Mouse (Mus musculus): ENCODE results near the gene Accsl. TPM values are rescaled to one million over a fixed set of nuclear protein-coding genes. Genes with fewer than 3 reads are reported as not detected.

Gene Accsl
- polyA plus RNA-seq, 1 experiment, result 1.3 TPM

GRCm38 (mm10) chr2:93811812-93812211 is 57.1 kb downstream of the Accsl start:
- no peaks in the 10 kb centered on the region for H3K4me1 ChIP-seq (ENCODE audit: control insufficient read depth, insufficient read depth, low read length)
- no peak overlapping the region for H3K4me3 ChIP-seq (ENCODE audit: low read depth, low read length)
- no peaks in the 10 kb centered on the region for H3K27me3 ChIP-seq (ENCODE audit: control insufficient read depth, insufficient read depth, low read length, poor library complexity, severe bottlenecking)
- no peak overlapping the region for H3K27ac ChIP-seq (ENCODE audit: insufficient read depth, low read length)
- H3K9me3 ChIP-seq (replicated peaks; ENCODE audit: control insufficient read depth, insufficient read depth, low read length, poor library complexity, severe bottlenecking), result no peaks in the 10 kb centered on the region
- no peak overlapping the region for H3K9ac ChIP-seq (ENCODE audit: low read depth, poor library complexity, severe bottlenecking)
- H3K36me3 ChIP-seq (ENCODE audit: control insufficient read depth, insufficient read depth, low read length, poor library complexity, severe bottlenecking), result no peaks in the 10 kb centered on the region
- peak; percentile 93 for TF ChIP-seq CTCF (IDR thresholded peaks at IDR 0.05; ENCODE audit: low read depth, low read length)
- TF ChIP-seq EP300 (IDR thresholded peaks at IDR 0.05; ENCODE audit: insufficient read depth, low read depth, low read length), result no peak

- Histone ChIP-seq H3K36me3 (ENCODE audit: control insufficient read depth, insufficient read depth, low read length, poor library complexity, severe bottlenecking) (no peaks in the 10 kb centered on the region), H3K27ac (ENCODE audit: insufficient read depth, low read length) (no peak overlapping the region), H3K4me1 (ENCODE audit: control insufficient read depth, insufficient read depth, low read length) (no peaks in the 10 kb centered on the region), H3K4me3 (ENCODE audit: low read depth, low read length) (no peak overlapping the region), H3K9ac (ENCODE audit: low read depth, poor library complexity, severe bottlenecking) (no peak overlapping the region), H3K9me3 (replicated peaks; ENCODE audit: control insufficient read depth, insufficient read depth, low read length, poor library complexity, severe bottlenecking) (no peaks in the 10 kb centered on the region), H3K27me3 (ENCODE audit: control insufficient read depth, insufficient read depth, low read length, poor library complexity, severe bottlenecking) (no peaks in the 10 kb centered on the region)
- peak; percentile 100 for TF ChIP-seq CTCF (IDR thresholded peaks at IDR 0.05; ENCODE audit: low read depth, low read length)
- TF ChIP-seq POLR2A (IDR thresholded peaks at IDR 0.05; ENCODE audit: insufficient read depth, low read length), result no peak
- no peak for TF ChIP-seq EP300 (IDR thresholded peaks at IDR 0.05; ENCODE audit: insufficient read depth, low read depth, low read length)
These were observed 59.0 kb downstream of the Accsl start for GRCm38 (mm10) chr2:93809931-93810330.

GRCm38 (mm10) chr2:93808071-93808470 is 60.9 kb downstream of the Accsl start:
- Histone ChIP-seq H3K9ac (ENCODE audit: low read depth, poor library complexity, severe bottlenecking) (no peak overlapping the region), H3K4me3 (ENCODE audit: low read depth, low read length) (no peak overlapping the region), H3K9me3 (replicated peaks; ENCODE audit: control insufficient read depth, insufficient read depth, low read length, poor library complexity, severe bottlenecking) (no peaks in the 10 kb centered on the region), H3K27me3 (ENCODE audit: control insufficient read depth, insufficient read depth, low read length, poor library complexity, severe bottlenecking) (no peaks in the 10 kb centered on the region), H3K4me1 (ENCODE audit: control insufficient read depth, insufficient read depth, low read length) (no peaks in the 10 kb centered on the region), H3K27ac (ENCODE audit: insufficient read depth, low read length) (no peak overlapping the region), H3K36me3 (ENCODE audit: control insufficient read depth, insufficient read depth, low read length, poor library complexity, severe bottlenecking) (no peaks in the 10 kb centered on the region)
- TF ChIP-seq EP300 (IDR thresholded peaks at IDR 0.05; ENCODE audit: insufficient read depth, low read depth, low read length) (no peak), POLR2A (IDR thresholded peaks at IDR 0.05; ENCODE audit: insufficient read depth, low read length) (no peak), CTCF (IDR thresholded peaks at IDR 0.05; ENCODE audit: low read depth, low read length) (no peak)

DNA sequence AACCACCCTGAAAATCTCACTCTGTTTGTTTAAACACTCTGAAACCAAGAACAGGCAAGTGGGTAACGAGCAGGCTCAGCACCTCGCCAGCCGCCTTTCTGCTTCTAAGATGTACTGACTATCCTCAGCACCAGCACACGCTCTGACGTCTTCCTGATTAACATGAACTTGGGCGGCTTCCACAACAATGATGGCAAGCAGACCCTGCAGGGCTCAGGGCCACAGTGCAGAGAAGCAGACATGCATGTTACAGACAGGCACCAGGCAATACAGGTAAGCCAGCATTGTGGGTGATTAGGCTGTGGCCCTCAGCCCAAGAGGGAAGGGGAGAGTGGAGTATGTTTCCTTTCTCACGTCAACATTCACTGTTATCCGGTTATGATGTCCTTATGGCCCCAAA is 61.5 kb downstream of the Accsl start:
- Histone ChIP-seq H3K9me3 (replicated peaks; ENCODE audit: control insufficient read depth, insufficient read depth, low read length, poor library complexity, severe bottlenecking) (no peaks in the 10 kb centered on the region), H3K9ac (ENCODE audit: low read depth, poor library complexity, severe bottlenecking) (no peak overlapping the region), H3K27ac (ENCODE audit: insufficient read depth, low read length) (no peak overlapping the region), H3K4me1 (ENCODE audit: control insufficient read depth, insufficient read depth, low read length) (no peaks in the 10 kb centered on the region), H3K4me3 (ENCODE audit: low read depth, low read length) (no peak overlapping the region), H3K27me3 (ENCODE audit: control insufficient read depth, insufficient read depth, low read length, poor library complexity, severe bottlenecking) (no peaks in the 10 kb centered on the region), H3K36me3 (ENCODE audit: control insufficient read depth, insufficient read depth, low read length, poor library complexity, severe bottlenecking) (no peaks in the 10 kb centered on the region)
- TF ChIP-seq EP300 (IDR thresholded peaks at IDR 0.05; ENCODE audit: insufficient read depth, low read depth, low read length) (no peak), CTCF (IDR thresholded peaks at IDR 0.05; ENCODE audit: low read depth, low read length) (no peak), POLR2A (IDR thresholded peaks at IDR 0.05; ENCODE audit: insufficient read depth, low read length) (no peak)

GRCm38 (mm10) chr2:93806487-93807201 is 62.3 kb downstream of the Accsl start:
- H3K9me3 ChIP-seq (replicated peaks; ENCODE audit: control insufficient read depth, insufficient read depth, low read length, poor library complexity, severe bottlenecking), result no peaks in the 10 kb centered on the region
- no peak overlapping the region for H3K4me3 ChIP-seq (ENCODE audit: low read depth, low read length)
- no peak overlapping the region for H3K9ac ChIP-seq (ENCODE audit: low read depth, poor library complexity, severe bottlenecking)
- no peaks in the 10 kb centered on the region for H3K27me3 ChIP-seq (ENCODE audit: control insufficient read depth, insufficient read depth, low read length, poor library complexity, severe bottlenecking)
- TF ChIP-seq POLR2A (IDR thresholded peaks at IDR 0.05; ENCODE audit: insufficient read depth, low read length) (no peak), CTCF (IDR thresholded peaks at IDR 0.05; ENCODE audit: low read depth, low read length) (no peak), EP300 (IDR thresholded peaks at IDR 0.05; ENCODE audit: insufficient read depth, low read depth, low read length) (no peak)
- H3K36me3 ChIP-seq (ENCODE audit: control insufficient read depth, insufficient read depth, low read length, poor library complexity, severe bottlenecking), result peaks cover under 1% of the 10 kb centered on the region; the same call in 1 of the 2 replicates
- no peaks in the 10 kb centered on the region for H3K4me1 ChIP-seq (ENCODE audit: control insufficient read depth, insufficient read depth, low read length)
- H3K27ac ChIP-seq (ENCODE audit: insufficient read depth, low read length), result no peak overlapping the region

DNA sequence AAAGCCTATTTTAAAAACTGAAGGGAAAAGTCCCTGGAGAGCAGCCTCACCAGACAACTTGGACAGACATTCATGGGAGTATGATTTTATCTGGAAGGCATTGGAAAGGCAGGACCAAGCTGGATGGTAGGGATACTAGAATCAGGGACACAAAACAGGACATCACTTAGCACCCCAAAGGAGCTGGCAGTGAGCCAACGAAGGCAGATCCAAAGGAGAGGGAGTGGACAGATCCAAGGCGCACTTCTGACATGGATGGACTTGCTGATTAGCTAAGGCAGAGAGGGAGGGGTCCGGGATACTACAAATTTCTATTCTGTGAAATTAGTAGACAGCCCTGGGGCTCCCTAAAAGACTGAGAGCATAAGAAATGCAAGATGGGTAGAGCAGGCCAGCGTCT is 63.4 kb downstream of the Accsl start:
- Histone ChIP-seq H3K4me1 (ENCODE audit: control insufficient read depth, insufficient read depth, low read length) (no peaks in the 10 kb centered on the region), H3K4me3 (ENCODE audit: low read depth, low read length) (no peak overlapping the region), H3K27me3 (ENCODE audit: control insufficient read depth, insufficient read depth, low read length, poor library complexity, severe bottlenecking) (no peaks in the 10 kb centered on the region), H3K36me3 (ENCODE audit: control insufficient read depth, insufficient read depth, low read length, poor library complexity, severe bottlenecking) (peaks cover 2% of the 10 kb centered on the region; the same call in 1 of the 2 replicates), H3K27ac (ENCODE audit: insufficient read depth, low read length) (no peak overlapping the region), H3K9ac (ENCODE audit: low read depth, poor library complexity, severe bottlenecking) (no peak overlapping the region), H3K9me3 (replicated peaks; ENCODE audit: control insufficient read depth, insufficient read depth, low read length, poor library complexity, severe bottlenecking) (no peaks in the 10 kb centered on the region)
- TF ChIP-seq CTCF (IDR thresholded peaks at IDR 0.05; ENCODE audit: low read depth, low read length), result no peak
- TF ChIP-seq EP300 (IDR thresholded peaks at IDR 0.05; ENCODE audit: insufficient read depth, low read depth, low read length), result no peak
- no peak for TF ChIP-seq POLR2A (IDR thresholded peaks at IDR 0.05; ENCODE audit: insufficient read depth, low read length)

Other genes with a start within 250 kb of the Accsl start
- 0.12 TPM in 1 of 2 replicates, not detected in the other for gene Alx4, start 226.8 kb downstream of the Accsl start, polyA plus RNA-seq (2011; ENCODE audit: insufficient read depth, insufficient read length, low read depth, missing spikeins)
- 32.8 and 36.6 TPM in 2 replicates for gene Ext2, start 46.6 kb downstream of the Accsl start, polyA plus RNA-seq (2011; ENCODE audit: insufficient read depth, insufficient read length, low read depth, missing spikeins)
- 3.5 and 4.8 TPM in 2 replicates for gene Accs, start 19.2 kb downstream of the Accsl start, polyA plus RNA-seq (2011; ENCODE audit: insufficient read depth, insufficient read length, low read depth, missing spikeins)
- 0.49 TPM in 1 of 2 replicates, not detected in the other for gene Gm13889, start 88.0 kb upstream of the Accsl start, polyA plus RNA-seq (2011; ENCODE audit: insufficient read depth, insufficient read length, low read depth, missing spikeins)
- not detected in 2 replicates for gene Gm27027, start 127.2 kb upstream of the Accsl start, polyA plus RNA-seq (2011; ENCODE audit: insufficient read depth, insufficient read length, low read depth, missing spikeins)
- gene Alkbh3, start 141.7 kb upstream of the Accsl start, polyA plus RNA-seq (2011; ENCODE audit: insufficient read depth, insufficient read length, low read depth, missing spikeins), result 31.3 and 35.7 TPM in 2 replicates

All from ES-Bruce4 (cell line).